Mouse (Mus musculus): ENCODE data around the gene Gm21954.

The Gm21954 gene

DNA sequence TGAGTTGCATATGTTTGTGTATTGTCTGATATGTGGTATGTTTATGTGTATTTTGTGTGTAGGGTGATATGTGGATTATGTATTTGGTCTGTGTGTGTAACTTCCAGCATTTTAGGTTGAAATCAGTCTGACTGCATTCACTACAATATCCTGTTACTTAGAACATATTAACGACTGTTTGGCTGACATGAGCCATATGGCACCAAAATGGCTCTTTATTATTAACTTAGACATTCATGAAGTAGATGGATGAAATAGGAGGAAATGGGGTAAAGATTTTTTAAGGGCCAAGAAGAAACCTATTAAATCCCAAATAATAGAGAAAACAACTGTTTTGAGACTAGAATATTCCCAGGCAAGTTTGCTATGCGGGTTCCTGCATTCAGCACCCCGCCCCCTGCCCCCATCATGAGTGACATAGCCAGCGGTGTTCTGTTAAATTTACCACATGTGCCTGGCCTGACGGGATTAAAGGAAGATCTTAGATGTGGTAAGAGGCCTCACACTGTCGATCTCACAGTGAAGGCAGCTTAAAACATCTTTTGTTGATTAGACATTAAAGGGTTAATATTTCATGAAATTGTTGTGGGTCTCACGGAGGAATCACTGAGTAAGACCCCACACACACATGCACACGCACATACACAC lies 51.5 kb downstream of the Gm21954 start:
- DNase-seq (ENCODE audit: extremely low spot score, low read depth, low spot score) = no peak

DNA sequence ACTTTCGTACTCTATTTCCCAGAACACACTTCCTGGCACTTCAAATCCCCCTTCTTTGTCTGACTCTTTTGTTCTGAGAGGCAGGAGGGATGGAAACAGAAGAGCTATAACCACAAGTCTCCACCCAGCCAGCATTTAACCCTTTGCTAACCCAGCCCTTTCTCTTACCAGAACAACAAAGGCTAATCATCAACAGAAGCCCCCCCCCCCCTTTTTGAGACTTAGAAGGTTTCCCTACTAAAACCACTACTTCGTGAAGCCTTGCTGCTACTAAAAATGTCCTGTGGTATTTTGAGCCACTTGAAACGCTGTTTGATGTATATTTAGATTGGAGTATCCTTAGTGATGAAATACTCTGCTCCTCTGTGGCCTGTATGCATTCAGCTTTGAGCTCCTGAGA lies 52.7 kb downstream of the Gm21954 start:
- DNase-seq (ENCODE audit: extremely low spot score, low read depth, low spot score) = no peak

DNA sequence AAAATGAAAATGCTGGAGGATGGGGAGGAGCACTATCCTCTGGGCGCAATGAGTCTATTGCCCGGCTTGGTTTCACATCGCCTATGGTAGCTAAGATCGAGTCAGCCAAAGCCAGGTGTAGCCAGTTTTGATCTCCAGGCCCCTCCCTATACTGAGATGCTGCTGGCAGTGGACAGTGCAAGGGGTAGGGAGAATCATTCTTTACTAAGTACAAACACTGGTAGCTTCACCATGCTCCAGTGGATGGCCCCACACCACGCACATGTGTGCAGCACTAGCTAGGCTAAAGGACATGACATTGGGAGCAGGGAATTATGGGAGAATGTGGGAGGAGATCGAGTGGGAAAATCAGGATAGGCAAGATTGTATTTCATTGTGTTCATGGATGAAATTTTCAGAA lies 53.2 kb downstream of the Gm21954 start:
- no peak for DNase-seq (ENCODE audit: extremely low spot score, low read depth, low spot score)

DNA sequence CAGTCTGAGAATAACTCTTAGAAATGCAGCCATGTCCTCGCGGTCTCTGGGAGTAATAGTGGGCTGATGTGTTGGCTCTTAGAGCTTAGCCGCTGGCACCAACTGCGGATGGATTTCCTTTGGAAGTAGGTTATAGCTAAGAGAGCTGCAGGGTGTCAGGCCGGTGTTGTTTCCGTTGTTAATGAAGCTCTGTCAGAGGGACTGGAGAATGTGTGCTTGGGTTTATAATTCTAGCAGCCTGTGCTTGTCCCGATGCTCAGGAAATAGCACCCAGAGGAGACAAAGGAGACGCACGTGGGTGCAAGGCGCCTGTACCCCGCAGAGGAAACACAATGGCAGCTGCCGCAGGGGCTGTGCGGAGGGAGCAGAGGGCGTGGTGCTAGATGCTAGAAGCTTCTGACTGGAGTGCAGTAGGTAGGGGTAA lies 56.5 kb downstream of the Gm21954 start:
- no peak for DNase-seq (ENCODE audit: extremely low spot score, low read depth, low spot score)
